Mouse (Mus musculus): ENCODE results near the gene Rps21. TPM values are rescaled to one million over a fixed set of nuclear protein-coding genes. Genes with fewer than 3 reads are reported as not detected.

The Rps21 gene
- polyA plus RNA-seq, 1 experiment from 2014 or later: 435 TPM

DNA sequence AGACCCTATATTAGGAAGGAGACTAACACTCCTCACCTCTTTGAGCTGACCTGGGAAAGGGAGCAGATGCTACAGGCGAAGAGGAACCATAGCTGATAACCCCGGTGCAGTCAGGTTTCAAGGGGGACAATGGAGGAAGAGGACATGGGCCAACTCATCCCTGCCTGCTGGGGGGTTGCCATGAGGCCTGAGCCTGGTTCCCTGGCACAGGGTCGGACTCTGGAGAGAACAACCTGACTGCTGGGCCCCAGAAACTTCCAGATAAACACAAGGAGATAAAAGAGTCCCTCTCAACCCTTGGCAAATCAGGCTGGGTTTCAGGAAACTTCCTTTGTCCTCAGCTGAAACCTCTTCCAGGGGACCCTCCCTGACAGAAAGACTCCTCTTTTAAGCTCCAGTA, 38.9 kb upstream of the Rps21 start:
- Histone ChIP-seq H3K27me3 (ENCODE audit: insufficient read depth, low read length) (no peaks in the 10 kb centered on the region), H3K4me3 (ENCODE audit: low read length) (no peak overlapping the region), H3K9ac (replicated peaks; ENCODE audit: low read length) (no peak overlapping the region), H3K4me1 (ENCODE audit: insufficient read depth, low read length) (peaks cover 77% of the 10 kb centered on the region), H3K4me2 (replicated peaks; ENCODE audit: low read depth, low read length) (no peak overlapping the region), H3K9me3 (ENCODE audit: low read length) (no peaks in the 10 kb centered on the region), H3K36me3 (ENCODE audit: insufficient read depth, low read length) (0 out of 2 replicates have a peak, but pooled peaks cover 2% of the 10 kb centered on the region), H3K27ac (ENCODE audit: low read length) (peak overlapping the region; percentile 84)
- 72% methylated on average over 3 of the region's 3 CpGs for WGBS
- ATAC-seq (ENCODE audit: low FRiP score, low TSS enrichment): no peak

DNA sequence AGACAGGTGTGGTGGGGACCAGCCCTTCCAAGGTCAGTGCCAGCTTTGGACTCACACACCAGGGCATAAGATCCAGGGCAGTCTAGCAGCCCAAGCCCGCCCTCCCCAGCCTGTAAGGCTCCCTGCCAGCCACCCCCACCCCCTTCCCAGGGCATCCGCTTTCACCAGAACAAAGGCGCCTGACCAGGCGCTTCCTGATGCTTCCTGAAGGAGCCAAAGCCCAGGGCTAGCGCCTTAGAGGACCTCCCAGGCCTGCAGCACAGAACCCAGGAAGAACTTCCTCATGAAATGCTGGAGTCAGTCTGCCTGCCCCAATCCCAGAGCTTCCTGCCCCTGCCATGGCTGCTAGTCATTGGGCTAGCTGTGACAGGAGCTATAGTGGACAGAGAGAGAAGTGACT, 38.5 kb upstream of the Rps21 start:
- no peak overlapping the region for H3K4me3 ChIP-seq (ENCODE audit: low read length)
- H3K4me1 ChIP-seq (ENCODE audit: insufficient read depth, low read length): peaks cover 81% of the 10 kb centered on the region
- no peak overlapping the region for H3K4me2 ChIP-seq (replicated peaks; ENCODE audit: low read depth, low read length)
- ATAC-seq (ENCODE audit: low FRiP score, low TSS enrichment): peak; percentile 10
- peak overlapping the region; percentile 84 for H3K27ac ChIP-seq (ENCODE audit: low read length)
- 39% methylated on average over 5 of the region's 5 CpGs for WGBS
- H3K27me3 ChIP-seq (ENCODE audit: insufficient read depth, low read length): peaks cover 2% of the 10 kb centered on the region; the same call in 1 of the 2 replicates
- 0 out of 2 replicates have a peak overlapping the region, but pooled peaks have one; percentile 1 for H3K9ac ChIP-seq (replicated peaks; ENCODE audit: low read length)
- H3K36me3 ChIP-seq (ENCODE audit: insufficient read depth, low read length): 0 out of 2 replicates have a peak, but pooled peaks cover 2% of the 10 kb centered on the region
- H3K9me3 ChIP-seq (ENCODE audit: low read length): no peaks in the 10 kb centered on the region

DNA sequence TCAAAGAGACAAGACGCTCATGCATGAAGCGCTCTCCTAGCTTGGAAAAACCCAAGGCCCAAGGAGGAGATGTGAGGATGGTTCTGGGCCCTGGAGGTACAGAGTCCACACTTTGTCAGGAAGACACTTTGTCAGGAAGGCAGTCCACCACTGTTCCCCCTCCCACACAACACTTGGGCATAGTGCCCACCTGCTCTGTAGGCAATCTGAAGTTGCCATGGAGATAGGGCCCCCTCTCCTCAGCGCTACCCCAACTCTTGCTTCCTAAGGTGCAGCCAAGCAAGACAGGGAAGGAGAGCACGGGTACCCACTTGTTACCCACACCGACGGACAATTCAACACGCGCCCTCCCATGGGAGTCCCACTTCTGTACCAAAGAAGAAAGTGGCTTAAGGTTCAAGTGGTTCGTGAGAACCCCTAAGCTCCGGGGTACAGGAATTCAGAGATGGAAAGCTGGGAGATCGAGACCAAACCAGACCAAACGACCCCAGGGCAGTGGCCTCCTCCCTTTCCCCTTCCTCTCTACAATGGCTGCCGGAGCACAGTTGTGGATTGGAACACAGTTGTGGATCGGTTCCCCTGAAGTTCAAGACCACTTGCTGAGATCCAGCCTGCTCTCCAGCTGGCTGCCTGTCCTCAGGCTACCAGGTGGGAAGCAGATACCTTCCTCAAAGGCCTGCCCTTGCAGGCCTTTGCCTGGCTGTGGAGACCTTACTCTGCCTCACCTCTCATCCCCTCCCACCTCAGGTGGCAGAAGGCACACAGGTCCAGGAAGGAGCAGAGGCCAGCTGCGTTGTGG, 37.8 kb upstream of the Rps21 start:
- Histone ChIP-seq H3K36me3 (ENCODE audit: insufficient read depth, low read length) (0 out of 2 replicates have a peak, but pooled peaks cover 2% of the 10 kb centered on the region), H3K4me1 (ENCODE audit: insufficient read depth, low read length) (peaks cover 82% of the 10 kb centered on the region), H3K9ac (replicated peaks; ENCODE audit: low read length) (0 out of 2 replicates have a peak overlapping the region, but pooled peaks have one; percentile 18), H3K9me3 (ENCODE audit: low read length) (no peaks in the 10 kb centered on the region), H3K4me3 (ENCODE audit: low read length) (no peak overlapping the region), H3K27me3 (ENCODE audit: insufficient read depth, low read length) (peaks cover 7% of the 10 kb centered on the region; the same call in 1 of the 2 replicates), H3K27ac (ENCODE audit: low read length) (peak overlapping the region; percentile 84), H3K4me2 (replicated peaks; ENCODE audit: low read depth, low read length) (no peak overlapping the region)
- ATAC-seq (ENCODE audit: low FRiP score, low TSS enrichment): no peak
- WGBS: 78% methylated on average over 15 of the region's 15 CpGs

DNA sequence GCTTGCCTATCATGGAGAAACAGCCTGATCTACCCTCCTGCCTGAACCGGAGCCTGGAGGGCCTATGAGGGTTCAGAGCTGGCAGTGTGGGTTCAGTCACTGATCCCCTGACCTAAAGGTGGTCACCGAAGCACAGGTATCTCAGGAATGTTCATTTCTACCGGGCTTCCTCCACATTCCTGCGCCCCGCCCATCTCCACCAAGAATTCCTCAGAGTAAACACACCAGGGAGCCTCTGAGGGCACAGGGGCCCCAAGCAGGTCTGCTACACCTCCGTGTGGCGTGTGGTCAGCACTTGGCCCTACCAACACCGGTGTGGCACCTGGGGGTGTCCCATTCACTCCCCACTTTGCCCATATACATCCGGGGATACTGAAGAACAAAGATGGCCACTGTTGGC, 37.0 kb upstream of the Rps21 start:
- WGBS: 57% methylated on average over 9 of the region's 9 CpGs
- peaks cover 74% of the 10 kb centered on the region for H3K4me1 ChIP-seq (ENCODE audit: insufficient read depth, low read length)
- no peak overlapping the region for H3K4me2 ChIP-seq (replicated peaks; ENCODE audit: low read depth, low read length)
- H3K27ac ChIP-seq (ENCODE audit: low read length): peak overlapping the region; percentile 84
- H3K27me3 ChIP-seq (ENCODE audit: insufficient read depth, low read length): peaks cover 12% of the 10 kb centered on the region; the same call in 1 of the 2 replicates
- no peak for ATAC-seq (ENCODE audit: low FRiP score, low TSS enrichment)
- H3K9ac ChIP-seq (replicated peaks; ENCODE audit: low read length): 0 out of 2 replicates have a peak overlapping the region, but pooled peaks have one; percentile 20
- no peaks in the 10 kb centered on the region for H3K9me3 ChIP-seq (ENCODE audit: low read length)
- H3K4me3 ChIP-seq (ENCODE audit: low read length): no peak overlapping the region
- 0 out of 2 replicates have a peak, but pooled peaks cover 2% of the 10 kb centered on the region for H3K36me3 ChIP-seq (ENCODE audit: insufficient read depth, low read length)

DNA sequence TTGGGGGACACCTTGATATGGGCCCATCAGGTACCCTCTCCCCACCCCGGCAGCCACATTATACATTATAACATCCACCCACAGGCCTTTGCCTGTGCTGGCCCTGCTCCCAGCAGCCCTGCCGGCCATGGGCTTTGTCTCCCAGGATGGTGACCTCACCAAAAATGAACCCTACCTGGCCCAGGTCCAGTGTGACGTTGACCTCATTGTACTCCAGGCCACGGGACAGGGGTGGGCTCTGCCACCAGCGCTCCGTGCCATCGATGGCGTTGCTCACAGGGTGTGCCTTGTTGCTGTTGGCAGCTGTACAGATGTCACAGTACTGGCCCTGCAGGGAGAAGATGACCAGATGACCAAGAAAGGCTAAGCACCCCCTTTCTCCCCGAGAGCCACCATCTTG, 36.1 kb upstream of the Rps21 start:
- no peak for ATAC-seq (ENCODE audit: low FRiP score, low TSS enrichment)
- Histone ChIP-seq H3K9me3 (ENCODE audit: low read length) (no peaks in the 10 kb centered on the region), H3K27ac (ENCODE audit: low read length) (0 out of 2 replicates have a peak overlapping the region, but pooled peaks have one; percentile 22), H3K4me2 (replicated peaks; ENCODE audit: low read depth, low read length) (no peak overlapping the region), H3K4me3 (ENCODE audit: low read length) (no peak overlapping the region), H3K9ac (replicated peaks; ENCODE audit: low read length) (no peak overlapping the region), H3K27me3 (ENCODE audit: insufficient read depth, low read length) (peaks cover 12% of the 10 kb centered on the region; the same call in 1 of the 2 replicates), H3K4me1 (ENCODE audit: insufficient read depth, low read length) (peaks cover 68% of the 10 kb centered on the region), H3K36me3 (ENCODE audit: insufficient read depth, low read length) (0 out of 2 replicates have a peak, but pooled peaks cover 2% of the 10 kb centered on the region)
- 87% methylated on average over 9 of the region's 9 CpGs for WGBS

DNA sequence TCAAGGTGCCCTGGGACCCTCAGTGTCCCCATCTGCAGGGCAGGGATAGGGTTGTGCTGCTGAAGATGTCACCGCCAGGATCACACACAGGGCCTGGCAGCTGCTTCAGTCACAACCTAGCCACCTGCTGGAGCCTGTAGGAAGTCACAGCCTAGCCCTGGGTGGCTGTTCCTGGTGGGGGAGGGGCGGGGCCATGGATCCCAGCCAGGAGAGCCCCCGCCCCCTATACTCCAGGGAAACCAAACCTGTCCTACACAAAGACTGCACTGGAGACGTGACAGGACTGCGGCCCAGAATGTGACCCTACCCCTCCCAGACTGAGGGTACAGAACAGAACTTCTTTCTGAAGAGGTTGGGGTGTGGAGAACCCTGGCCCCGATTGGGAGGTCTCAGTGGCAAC, 34.9 kb upstream of the Rps21 start:
- H3K36me3 ChIP-seq (ENCODE audit: insufficient read depth, low read length): 0 out of 2 replicates have a peak, but pooled peaks cover 2% of the 10 kb centered on the region
- H3K4me1 ChIP-seq (ENCODE audit: insufficient read depth, low read length): peaks cover 69% of the 10 kb centered on the region
- peaks cover 12% of the 10 kb centered on the region; the same call in 1 of the 2 replicates for H3K27me3 ChIP-seq (ENCODE audit: insufficient read depth, low read length)
- WGBS: 17% methylated on average over 6 of the region's 6 CpGs
- 0 out of 2 replicates have a peak overlapping the region, but pooled peaks have one; percentile 36 for H3K27ac ChIP-seq (ENCODE audit: low read length)
- peak overlapping the region; percentile 40; the same call in 1 of the 2 replicates for H3K9ac ChIP-seq (replicated peaks; ENCODE audit: low read length)
- peak overlapping the region; percentile 25 for H3K4me2 ChIP-seq (replicated peaks; ENCODE audit: low read depth, low read length)
- no peak overlapping the region for H3K4me3 ChIP-seq (ENCODE audit: low read length)
- no peaks in the 10 kb centered on the region for H3K9me3 ChIP-seq (ENCODE audit: low read length)
- peak; percentile 10 for ATAC-seq (ENCODE audit: low FRiP score, low TSS enrichment)

DNA sequence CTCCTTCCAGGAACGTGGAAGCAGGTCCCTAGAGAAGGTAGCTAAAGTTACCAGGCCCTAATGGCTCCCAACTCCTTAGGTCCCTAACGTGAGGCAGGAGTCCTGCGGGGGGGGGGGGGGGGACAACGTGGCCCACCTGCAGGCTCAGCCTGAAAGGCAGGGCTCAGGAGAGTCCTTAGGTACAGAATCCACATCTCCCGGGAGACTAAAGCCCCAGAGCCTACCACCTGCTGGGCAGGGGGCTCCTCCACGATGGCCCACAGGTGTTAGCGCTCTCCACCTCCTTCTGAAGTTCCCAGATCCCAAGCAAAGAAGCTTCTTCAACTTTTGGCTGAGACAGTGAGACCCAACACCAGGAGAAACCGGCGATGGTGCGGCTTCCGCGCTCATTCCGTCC, 32.5 kb upstream of the Rps21 start:
- WGBS: 3% methylated on average over 13 of the region's 13 CpGs
- peaks cover 61% of the 10 kb centered on the region for H3K4me1 ChIP-seq (ENCODE audit: insufficient read depth, low read length)
- peak overlapping the region; percentile 76 for H3K4me3 ChIP-seq (ENCODE audit: low read length)
- peak overlapping the region; percentile 91 for H3K4me2 ChIP-seq (replicated peaks; ENCODE audit: low read depth, low read length)
- 0 out of 2 replicates have a peak, but pooled peaks cover 2% of the 10 kb centered on the region for H3K36me3 ChIP-seq (ENCODE audit: insufficient read depth, low read length)
- no peaks in the 10 kb centered on the region for H3K9me3 ChIP-seq (ENCODE audit: low read length)
- H3K27me3 ChIP-seq (ENCODE audit: insufficient read depth, low read length): peaks cover 12% of the 10 kb centered on the region; the same call in 1 of the 2 replicates
- no peak for ATAC-seq (ENCODE audit: low FRiP score, low TSS enrichment)
- H3K27ac ChIP-seq (ENCODE audit: low read length): 0 out of 2 replicates have a peak overlapping the region, but pooled peaks have one; percentile 88
- peak overlapping the region; percentile 87 for H3K9ac ChIP-seq (replicated peaks; ENCODE audit: low read length)

DNA sequence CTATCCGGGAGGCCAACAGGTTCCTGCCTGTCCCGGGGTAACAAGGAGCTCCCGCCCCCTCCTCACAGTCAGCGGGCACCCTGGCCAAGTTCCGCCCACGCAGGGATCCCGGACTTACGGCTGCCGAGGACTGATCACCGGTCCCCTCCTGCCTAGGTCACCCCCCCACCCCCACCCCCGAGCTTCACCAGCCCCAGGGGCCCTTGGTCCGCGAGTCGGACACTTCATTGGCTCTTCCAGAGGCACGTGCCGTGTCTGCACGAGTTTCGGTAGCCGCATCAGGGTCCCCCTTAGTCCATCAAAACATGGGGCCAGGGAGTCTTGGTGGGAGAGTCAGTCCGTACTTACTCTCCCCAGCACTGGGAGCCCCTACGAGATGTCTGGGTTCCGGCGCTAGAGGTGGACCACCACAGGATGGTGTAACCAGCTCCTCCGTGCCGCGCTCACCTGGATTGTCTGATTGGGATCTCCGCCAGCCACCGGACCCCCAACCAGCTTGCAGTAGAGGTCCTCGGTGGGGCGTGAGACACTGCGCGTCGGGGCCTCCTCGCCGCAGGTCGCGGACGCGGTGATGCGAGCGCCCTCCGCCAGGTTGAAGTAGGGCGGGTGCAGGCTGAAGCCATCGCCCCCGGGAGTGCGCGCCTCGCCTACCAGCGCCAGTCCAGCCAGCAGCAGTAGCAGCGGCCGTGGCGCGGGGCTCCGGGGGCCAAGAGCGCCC, 32.0 kb upstream of the Rps21 start:
- Histone ChIP-seq H3K4me3 (ENCODE audit: low read length) (peak overlapping the region; percentile 76), H3K9ac (replicated peaks; ENCODE audit: low read length) (peak overlapping the region; percentile 87), H3K4me1 (ENCODE audit: insufficient read depth, low read length) (peaks cover 57% of the 10 kb centered on the region), H3K9me3 (ENCODE audit: low read length) (no peaks in the 10 kb centered on the region), H3K36me3 (ENCODE audit: insufficient read depth, low read length) (no peaks in the 10 kb centered on the region), H3K27ac (ENCODE audit: low read length) (peak overlapping the region; percentile 88), H3K4me2 (replicated peaks; ENCODE audit: low read depth, low read length) (peak overlapping the region; percentile 91), H3K27me3 (ENCODE audit: insufficient read depth, low read length) (peaks cover 12% of the 10 kb centered on the region; the same call in 1 of the 2 replicates)
- peak; percentile 21 for ATAC-seq (ENCODE audit: low FRiP score, low TSS enrichment)
- WGBS: under 1% methylated on average over 47 of the region's 55 CpGs

DNA sequence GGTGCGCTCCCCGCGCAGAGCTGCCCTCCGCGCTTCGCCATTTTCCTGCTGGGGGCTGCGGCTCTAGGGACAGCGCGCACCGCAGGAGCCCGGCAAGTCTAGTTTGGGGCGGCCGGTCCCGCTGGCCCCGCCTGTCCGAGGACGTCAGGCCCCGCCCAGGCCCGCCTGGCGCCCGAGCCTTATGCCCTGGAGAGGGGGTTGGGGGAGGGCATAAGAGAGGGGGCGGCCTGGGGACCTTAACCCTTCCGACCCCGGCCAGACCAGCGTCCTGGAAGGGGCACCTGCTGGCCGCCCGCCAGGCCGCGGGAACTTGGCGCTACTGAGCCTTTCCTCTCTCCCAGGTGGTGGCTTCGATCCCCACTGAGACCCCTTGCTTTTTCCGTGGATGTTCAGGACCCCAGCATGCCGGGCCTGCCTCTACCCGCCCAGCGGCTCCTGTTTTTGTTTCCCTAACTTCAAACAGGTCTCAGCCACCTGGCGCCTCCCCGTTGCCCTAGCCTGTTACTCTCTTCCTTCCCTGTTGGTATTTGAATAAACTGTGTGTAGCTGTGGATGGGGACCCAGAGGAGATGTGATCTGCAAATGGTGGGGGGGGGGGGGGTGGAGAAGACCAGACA, 31.3 kb upstream of the Rps21 start, which contains the start of gene Lama5:
Lama5 (minus strand) TSS at position 98 of the 617 bp plus-strand sequence.
- H3K27ac ChIP-seq (ENCODE audit: low read length): peak within 1 kb of the TSS; percentile 88
- no peaks in the 10 kb centered on the region for H3K36me3 ChIP-seq (ENCODE audit: insufficient read depth, low read length)
- peaks cover 12% of the 10 kb centered on the region; the same call in 1 of the 2 replicates for H3K27me3 ChIP-seq (ENCODE audit: insufficient read depth, low read length)
- H3K4me1 ChIP-seq (ENCODE audit: insufficient read depth, low read length): peaks cover 54% of the 10 kb centered on the region
- H3K4me2 ChIP-seq (replicated peaks; ENCODE audit: low read depth, low read length): peak within 1 kb of the TSS; percentile 91
- H3K9ac ChIP-seq (replicated peaks; ENCODE audit: low read length): peak within 1 kb of the TSS; percentile 87
- peak; percentile 85 for ATAC-seq (ENCODE audit: low FRiP score, low TSS enrichment)
- WGBS: under 1% methylated on average over 34 of the region's 37 CpGs
- H3K4me3 ChIP-seq (ENCODE audit: low read length): peak within 1 kb of the TSS; percentile 76
- no peaks in the 10 kb centered on the region for H3K9me3 ChIP-seq (ENCODE audit: low read length)
